Mouse (Mus musculus): ENCODE results near the gene 1700061G19Rik. TPM values are rescaled to one million over a fixed set of nuclear protein-coding genes. Genes with fewer than 3 reads are reported as not detected.
"Not testable (repeated sequence)": the region's sequence is repeated elsewhere in the genome, so short reads cannot be mapped to it uniquely, and the experiment has no call there.

Gene 1700061G19Rik
- polyA plus RNA-seq, 1 experiment: not detected

DNA sequence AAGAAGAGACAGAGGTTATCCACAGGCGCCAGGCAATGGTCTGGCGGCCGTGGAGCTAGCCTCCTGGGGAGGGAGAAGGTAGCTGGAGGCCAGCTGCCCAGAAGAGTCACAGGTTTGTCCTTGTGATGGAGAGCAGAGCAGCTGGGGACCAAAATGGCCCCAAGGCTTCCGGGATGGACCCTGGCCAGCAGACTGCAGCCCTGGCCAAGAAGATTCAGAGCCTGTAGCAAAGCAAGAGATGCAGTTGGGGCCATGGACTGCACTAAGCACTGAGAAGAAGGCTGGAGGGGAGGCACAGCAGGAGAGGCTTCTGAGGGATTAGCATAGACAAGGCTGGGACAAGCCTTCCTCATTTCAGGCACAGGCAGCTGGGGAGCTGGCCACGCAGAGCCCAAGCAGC, 27.4 kb downstream of the 1700061G19Rik start:
- Histone ChIP-seq H3K27ac (ENCODE audit: insufficient read depth, low read depth, low read length) (no peak overlapping the region; the same call in 1 of the 2 replicates), H3K4me1 (ENCODE audit: control insufficient read depth, insufficient read depth, low read length) (peaks cover 31% of the 10 kb centered on the region), H3K4me3 (ENCODE audit: insufficient read depth, low read depth, low read length) (no peak overlapping the region)
- 72% methylated on average over 5 of the region's 5 CpGs for WGBS
- TF ChIP-seq CTCF (IDR thresholded peaks at IDR 0.05; ENCODE audit: insufficient read depth, low read depth, low read length) (no peak), POLR2A (IDR thresholded peaks at IDR 0.05; ENCODE audit: insufficient read depth, low read depth, low read length) (no peak)

DNA sequence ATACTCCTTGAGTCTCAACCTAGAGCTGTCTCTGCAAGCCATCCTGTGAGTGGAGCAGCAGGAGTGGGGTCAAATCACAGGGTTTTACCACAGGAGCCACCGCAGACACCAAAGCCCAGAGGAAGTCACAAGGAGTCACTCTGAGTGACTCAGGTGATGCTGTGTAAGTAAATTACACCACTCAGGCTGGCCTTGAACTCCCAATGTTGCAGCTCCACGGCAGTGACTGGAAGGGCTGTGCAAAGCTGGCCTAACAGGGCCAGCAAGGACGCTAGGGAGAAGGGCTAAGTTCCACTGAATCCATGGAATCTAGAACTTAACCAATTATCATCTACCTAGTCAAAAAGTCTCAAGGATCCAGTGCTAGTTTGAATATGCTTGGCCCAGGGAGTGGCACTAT, 30.9 kb downstream of the 1700061G19Rik start:
- H3K27ac ChIP-seq (ENCODE audit: insufficient read depth, low read depth, low read length): no peak overlapping the region
- peaks cover 26% of the 10 kb centered on the region for H3K4me1 ChIP-seq (ENCODE audit: control insufficient read depth, insufficient read depth, low read length)
- 93% methylated on average over 3 of the region's 3 CpGs for WGBS
- no peak for TF ChIP-seq CTCF (IDR thresholded peaks at IDR 0.05; ENCODE audit: insufficient read depth, low read depth, low read length)
- TF ChIP-seq POLR2A (IDR thresholded peaks at IDR 0.05; ENCODE audit: insufficient read depth, low read depth, low read length): no peak
- H3K4me3 ChIP-seq (ENCODE audit: insufficient read depth, low read depth, low read length): no peak overlapping the region

DNA sequence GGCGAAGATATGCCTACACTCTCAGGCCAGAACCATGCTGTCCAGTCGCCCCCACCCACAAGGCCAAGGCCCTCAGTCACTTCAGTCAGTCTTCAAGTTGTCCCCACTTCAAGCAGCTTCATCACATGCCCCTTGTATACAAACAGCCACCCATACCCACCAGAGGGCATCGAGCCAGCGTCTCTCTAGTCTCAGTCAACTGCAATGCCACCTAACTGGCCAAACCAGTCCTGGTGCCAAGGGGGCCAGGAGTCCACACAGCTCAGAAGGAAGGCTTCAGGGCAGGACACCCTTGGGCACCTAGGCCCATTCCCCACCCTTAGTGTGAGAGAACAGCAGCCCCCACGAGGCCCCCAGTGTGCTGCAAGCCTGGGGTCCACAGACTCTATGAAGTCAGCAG, 31.8 kb downstream of the 1700061G19Rik start:
- H3K4me1 ChIP-seq (ENCODE audit: control insufficient read depth, insufficient read depth, low read length): peaks cover 25% of the 10 kb centered on the region
- WGBS: 85% methylated on average over 5 of the region's 5 CpGs
- no peak overlapping the region for H3K27ac ChIP-seq (ENCODE audit: insufficient read depth, low read depth, low read length)
- no peak overlapping the region for H3K4me3 ChIP-seq (ENCODE audit: insufficient read depth, low read depth, low read length)
- TF ChIP-seq POLR2A (IDR thresholded peaks at IDR 0.05; ENCODE audit: insufficient read depth, low read depth, low read length) (no peak), CTCF (IDR thresholded peaks at IDR 0.05; ENCODE audit: insufficient read depth, low read depth, low read length) (no peak)

DNA sequence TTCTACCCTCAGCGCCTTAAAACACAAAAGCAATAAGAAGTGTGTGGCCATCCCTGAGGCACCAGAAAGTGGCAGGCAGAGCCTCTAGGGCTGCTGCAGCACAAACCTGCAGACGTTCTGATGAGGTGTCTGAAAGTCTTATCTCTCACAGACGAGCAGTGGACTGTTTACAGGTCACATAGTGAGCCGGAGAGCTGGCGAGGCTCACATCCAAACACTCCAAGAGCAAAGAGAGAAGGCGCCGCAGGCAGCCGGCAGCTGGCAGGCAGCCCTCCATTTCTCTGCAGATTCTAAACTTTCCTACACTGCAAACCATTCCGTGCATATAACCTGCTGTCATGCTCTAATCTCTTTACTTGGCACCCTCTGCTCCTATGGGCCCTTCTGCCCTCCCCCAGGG, 32.6 kb downstream of the 1700061G19Rik start:
- Histone ChIP-seq H3K27ac (ENCODE audit: insufficient read depth, low read depth, low read length) (no peak overlapping the region), H3K4me1 (ENCODE audit: control insufficient read depth, insufficient read depth, low read length) (peaks cover 20% of the 10 kb centered on the region), H3K4me3 (ENCODE audit: insufficient read depth, low read depth, low read length) (no peak overlapping the region)
- no peak for TF ChIP-seq CTCF (IDR thresholded peaks at IDR 0.05; ENCODE audit: insufficient read depth, low read depth, low read length)
- TF ChIP-seq POLR2A (IDR thresholded peaks at IDR 0.05; ENCODE audit: insufficient read depth, low read depth, low read length): no peak
- WGBS: 48% methylated on average over 9 of the region's 9 CpGs

DNA sequence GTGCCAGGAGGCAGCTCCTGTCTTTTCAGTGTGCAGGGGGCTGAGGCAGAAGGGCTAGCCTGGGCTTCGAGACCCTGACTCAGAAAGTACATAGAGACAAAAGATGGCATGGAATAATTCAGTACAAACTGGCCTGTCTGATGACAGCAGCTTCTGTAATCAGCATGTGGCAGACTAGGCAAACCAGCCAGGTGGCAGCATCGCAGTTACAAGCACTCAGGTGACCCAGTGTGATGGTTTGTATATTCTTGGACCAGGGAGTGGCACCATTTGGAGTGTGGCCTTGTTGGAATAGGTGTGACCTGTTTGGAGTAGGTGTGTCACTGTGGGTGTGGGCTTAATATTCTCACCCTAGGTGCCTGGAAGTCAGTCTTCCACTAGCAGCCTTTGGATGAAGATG, 34.5 kb downstream of the 1700061G19Rik start:
- WGBS: 61% methylated on average over 2 of the region's 2 CpGs
- H3K4me3 ChIP-seq (ENCODE audit: insufficient read depth, low read depth, low read length); H3K27ac ChIP-seq (ENCODE audit: insufficient read depth, low read depth, low read length): not testable (repeated sequence)
- H3K4me1 ChIP-seq (ENCODE audit: control insufficient read depth, insufficient read depth, low read length): peaks cover 18% of the 10 kb centered on the region

DNA sequence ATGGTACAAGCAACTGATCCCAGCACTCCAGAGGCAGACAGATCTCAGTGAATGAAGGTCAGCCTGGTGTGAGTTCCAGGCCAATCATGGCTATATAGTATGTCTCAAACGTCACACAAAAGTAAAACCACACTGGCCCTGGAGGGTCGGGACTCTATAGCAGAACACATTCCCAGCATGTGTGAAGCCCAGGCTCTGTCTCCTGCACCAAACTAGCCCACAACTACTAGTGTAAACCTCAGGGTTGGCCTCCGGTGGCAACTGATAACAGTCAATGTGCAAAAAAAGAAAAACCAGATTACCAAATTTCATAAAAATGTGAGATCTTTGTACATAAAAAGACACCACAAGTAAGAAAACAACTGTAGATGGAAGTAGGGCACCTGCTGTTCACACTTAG, 37.7 kb downstream of the 1700061G19Rik start:
- WGBS: 92% methylated on average over 3 of the region's 3 CpGs
- no peak for TF ChIP-seq CTCF (IDR thresholded peaks at IDR 0.05; ENCODE audit: insufficient read depth, low read depth, low read length)
- TF ChIP-seq POLR2A (IDR thresholded peaks at IDR 0.05; ENCODE audit: insufficient read depth, low read depth, low read length): no peak
- Histone ChIP-seq H3K4me1 (ENCODE audit: control insufficient read depth, insufficient read depth, low read length) (peaks cover 15% of the 10 kb centered on the region; the same call in 1 of the 2 replicates), H3K27ac (ENCODE audit: insufficient read depth, low read depth, low read length) (no peak overlapping the region), H3K4me3 (ENCODE audit: insufficient read depth, low read depth, low read length) (no peak overlapping the region)

DNA sequence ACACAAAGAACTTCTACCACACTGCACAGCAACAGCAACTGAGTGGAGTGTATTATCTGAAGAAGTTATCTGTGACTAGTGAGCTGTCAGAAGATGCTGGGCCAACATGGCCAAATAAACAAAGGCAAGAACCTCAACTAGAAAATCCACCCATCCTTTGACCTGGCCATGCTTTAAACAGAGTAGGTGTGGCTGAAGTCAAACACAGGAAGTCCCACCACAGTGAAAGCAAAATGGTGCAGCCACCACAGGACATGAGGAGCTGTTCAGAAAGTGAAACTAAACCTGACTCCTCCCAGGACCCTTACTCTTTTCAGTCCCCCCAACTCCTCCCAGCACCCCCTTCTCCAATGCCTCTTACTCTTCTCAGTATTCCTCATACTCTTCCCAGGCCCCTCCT, 38.2 kb downstream of the 1700061G19Rik start:
- no peak for TF ChIP-seq POLR2A (IDR thresholded peaks at IDR 0.05; ENCODE audit: insufficient read depth, low read depth, low read length)
- no peak for TF ChIP-seq CTCF (IDR thresholded peaks at IDR 0.05; ENCODE audit: insufficient read depth, low read depth, low read length)
- H3K4me1 ChIP-seq (ENCODE audit: control insufficient read depth, insufficient read depth, low read length): peaks cover 11% of the 10 kb centered on the region; the same call in 1 of the 2 replicates
- no peak overlapping the region for H3K27ac ChIP-seq (ENCODE audit: insufficient read depth, low read depth, low read length)
- no peak overlapping the region for H3K4me3 ChIP-seq (ENCODE audit: insufficient read depth, low read depth, low read length)

DNA sequence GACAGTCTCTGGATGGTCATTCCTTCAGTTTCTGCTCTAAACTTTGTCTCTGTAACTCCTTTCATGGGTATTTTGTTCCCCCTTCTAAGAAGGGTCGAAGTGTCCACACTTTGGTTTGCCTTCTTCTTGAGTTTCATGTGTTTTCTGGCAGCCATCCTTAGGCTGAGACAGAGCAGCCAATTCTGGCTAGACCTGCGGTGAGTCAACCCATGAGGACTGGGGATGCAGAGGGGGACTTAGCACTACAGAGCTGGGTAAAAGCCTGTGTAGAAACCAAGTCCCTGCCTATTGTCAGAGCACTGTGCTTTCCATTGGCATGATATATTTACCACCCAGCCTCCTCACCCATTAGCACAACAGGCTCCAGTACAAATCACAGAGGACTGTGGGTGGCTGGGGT, 41.9 kb downstream of the 1700061G19Rik start:
- no peak for TF ChIP-seq POLR2A (IDR thresholded peaks at IDR 0.05; ENCODE audit: insufficient read depth, low read depth, low read length)
- no peak for TF ChIP-seq CTCF (IDR thresholded peaks at IDR 0.05; ENCODE audit: insufficient read depth, low read depth, low read length)
- H3K4me1 ChIP-seq (ENCODE audit: control insufficient read depth, insufficient read depth, low read length): peaks cover 7% of the 10 kb centered on the region; the same call in 1 of the 2 replicates
- no peak overlapping the region for H3K4me3 ChIP-seq (ENCODE audit: insufficient read depth, low read depth, low read length)
- H3K27ac ChIP-seq (ENCODE audit: insufficient read depth, low read depth, low read length): no peak overlapping the region
- 62% methylated on average over 2 of the region's 2 CpGs for WGBS

DNA sequence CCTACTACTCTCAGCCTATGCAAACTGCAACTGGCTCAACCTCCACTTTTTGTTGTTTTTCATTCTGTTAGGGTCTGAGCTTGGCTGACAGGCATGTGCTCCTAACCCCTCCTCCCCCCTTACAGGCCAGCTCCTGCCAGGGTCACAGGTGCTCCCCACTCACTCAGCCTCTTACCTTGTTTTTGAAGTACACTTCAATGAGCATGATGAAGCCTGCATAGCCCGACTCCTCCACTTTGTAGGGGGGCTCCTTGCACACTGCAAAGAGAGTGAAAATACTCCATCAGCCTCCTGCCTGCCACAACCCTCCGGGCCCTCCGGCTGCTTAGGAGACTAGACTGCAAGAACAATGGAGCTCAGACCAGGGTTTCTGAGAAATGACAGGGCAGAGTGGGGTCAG, 44.4 kb downstream of the 1700061G19Rik start:
- peaks cover 7% of the 10 kb centered on the region; the same call in 1 of the 2 replicates for H3K4me1 ChIP-seq (ENCODE audit: control insufficient read depth, insufficient read depth, low read length)
- 80% methylated on average over 3 of the region's 3 CpGs for WGBS
- TF ChIP-seq POLR2A (IDR thresholded peaks at IDR 0.05; ENCODE audit: insufficient read depth, low read depth, low read length): no peak
- TF ChIP-seq CTCF (IDR thresholded peaks at IDR 0.05; ENCODE audit: insufficient read depth, low read depth, low read length): no peak
- no peak overlapping the region for H3K27ac ChIP-seq (ENCODE audit: insufficient read depth, low read depth, low read length)
- no peak overlapping the region for H3K4me3 ChIP-seq (ENCODE audit: insufficient read depth, low read depth, low read length)

DNA sequence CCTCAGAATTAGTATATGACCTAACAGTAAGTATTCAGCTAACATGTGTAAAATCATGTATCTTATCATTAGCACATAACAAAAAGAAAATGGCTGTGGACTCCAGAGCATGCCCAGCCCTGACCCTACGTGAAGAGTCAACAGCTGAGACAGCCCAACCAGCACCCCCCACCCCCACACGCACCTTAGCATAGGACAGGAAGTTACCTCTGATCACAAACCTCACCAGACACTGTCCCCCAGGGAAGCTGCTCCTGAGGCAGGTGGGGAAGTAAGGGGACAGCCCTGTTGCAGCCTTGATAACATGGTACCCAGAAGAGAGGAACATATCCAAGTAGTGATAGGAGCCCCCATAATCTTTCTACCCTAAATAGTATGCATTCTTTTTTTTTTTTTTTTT, 50.7 kb downstream of the 1700061G19Rik start:
- H3K27ac ChIP-seq (ENCODE audit: insufficient read depth, low read depth, low read length): no peak overlapping the region
- no peak for TF ChIP-seq CTCF (IDR thresholded peaks at IDR 0.05; ENCODE audit: insufficient read depth, low read depth, low read length)
- TF ChIP-seq POLR2A (IDR thresholded peaks at IDR 0.05; ENCODE audit: insufficient read depth, low read depth, low read length): no peak
- 94% methylated on average over 2 of the region's 2 CpGs for WGBS

More for the DNA sequence above, 50.7 kb downstream of the 1700061G19Rik start:
- Histone ChIP-seq H3K4me1 (ENCODE audit: control insufficient read depth, insufficient read depth, low read length) (peaks cover 28% of the 10 kb centered on the region), H3K4me3 (ENCODE audit: insufficient read depth, low read depth, low read length) (no peak overlapping the region)

Measured in olfactory bulb, adult 2 months (tissue).